Mouse (Mus musculus) lung, postnatal 10 days (tissue): Measurements from ENCODE around the gene Tmem200a.
A peak's percentile ranks its signal among the peaks of the same experiment; 100 is the strongest.

Source experiments
- DNase-seq: peaks from one replicate; pipeline ENCODE4 v3.0.0; 2021

The Tmem200a gene

DNA sequence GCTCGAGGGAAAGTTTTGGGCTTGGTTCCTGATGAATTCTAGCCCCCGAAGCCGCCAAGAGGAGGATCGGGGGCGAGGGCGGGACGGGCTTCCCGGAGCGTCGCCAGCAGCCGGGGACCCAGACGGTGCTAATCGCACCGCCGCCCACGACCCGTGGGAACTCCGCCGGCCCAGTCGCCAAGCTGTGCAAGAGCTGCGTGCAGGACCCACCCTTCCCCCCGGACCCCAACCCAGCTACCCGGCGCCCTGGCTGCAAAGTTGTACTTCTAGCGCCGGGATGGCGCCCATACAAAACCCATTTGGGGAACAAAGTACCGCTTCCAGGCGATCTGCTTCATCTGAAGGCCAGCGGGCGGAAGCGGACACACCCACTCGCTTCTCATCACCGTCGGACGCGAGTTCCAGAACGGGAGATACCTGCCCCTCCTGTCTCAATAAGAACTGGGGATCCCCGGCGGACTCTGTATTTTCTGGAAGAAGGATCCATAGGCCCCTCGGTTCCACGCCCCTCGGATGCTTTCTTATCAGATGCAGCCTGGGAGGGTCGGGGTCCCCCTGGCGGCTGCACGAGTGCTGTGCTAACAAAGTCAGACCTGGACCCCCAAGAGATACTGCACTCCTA, at the start of gene Tmem200a:
Gene Tmem200a, minus strand, starts transcription at position 532 of the 622 bp plus-strand sequence.
- peak; percentile 62 for DNase-seq

- DNase-seq: no peak
These were observed 41.0 kb upstream of the Tmem200a start for GRCm38 (mm10) chr10:26119822-26120183.

GRCm38 (mm10) chr10:26119067-26119821, 40.4 kb upstream of the Tmem200a start:
- DNase-seq: no peak

GRCm38 (mm10) chr10:26114409-26114808, 35.6 kb upstream of the Tmem200a start:
- no peak for DNase-seq

GRCm38 (mm10) chr10:26103330-26103982, 24.6 kb upstream of the Tmem200a start:
- no peak for DNase-seq

DNA sequence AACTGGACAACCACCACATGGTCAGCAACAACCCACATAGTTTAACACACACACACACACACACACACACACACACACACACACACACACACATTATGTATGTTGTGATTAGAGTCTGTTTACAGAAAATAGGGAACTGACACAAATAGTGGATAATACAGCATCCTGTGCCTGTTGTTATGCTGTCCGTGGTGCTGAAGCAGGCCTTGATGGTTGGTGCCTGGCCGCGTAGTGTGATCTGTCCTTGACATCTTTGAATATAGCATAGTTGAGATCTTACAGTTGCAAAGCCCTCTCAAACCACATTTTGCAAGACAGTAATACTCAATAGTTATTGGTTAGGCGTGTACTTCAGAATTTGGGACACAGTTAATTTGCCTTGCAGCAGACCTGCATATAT, 3.2 kb upstream of the Tmem200a start:
- no peak for DNase-seq

DNA sequence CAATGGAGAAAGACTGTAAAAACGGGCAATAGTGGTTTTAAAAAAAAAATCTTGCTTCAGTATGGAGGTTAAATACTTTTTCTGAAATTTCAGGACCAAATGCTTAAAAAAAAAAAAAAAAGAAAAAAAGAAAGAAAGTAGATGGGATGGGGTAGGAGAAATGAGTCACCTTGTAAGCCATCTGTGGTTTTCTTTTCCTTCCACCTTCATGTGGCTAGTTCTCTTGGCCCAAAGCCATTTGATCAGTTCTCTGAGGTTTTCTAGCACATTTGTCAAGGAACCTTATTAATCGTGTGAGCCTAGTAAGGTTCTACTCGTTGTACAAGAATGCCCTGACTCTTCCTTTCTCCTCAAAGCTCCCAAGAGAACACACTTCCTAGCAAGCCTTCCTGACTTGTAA, 826 bp upstream of the Tmem200a start:
- DNase-seq: no peak

DNA sequence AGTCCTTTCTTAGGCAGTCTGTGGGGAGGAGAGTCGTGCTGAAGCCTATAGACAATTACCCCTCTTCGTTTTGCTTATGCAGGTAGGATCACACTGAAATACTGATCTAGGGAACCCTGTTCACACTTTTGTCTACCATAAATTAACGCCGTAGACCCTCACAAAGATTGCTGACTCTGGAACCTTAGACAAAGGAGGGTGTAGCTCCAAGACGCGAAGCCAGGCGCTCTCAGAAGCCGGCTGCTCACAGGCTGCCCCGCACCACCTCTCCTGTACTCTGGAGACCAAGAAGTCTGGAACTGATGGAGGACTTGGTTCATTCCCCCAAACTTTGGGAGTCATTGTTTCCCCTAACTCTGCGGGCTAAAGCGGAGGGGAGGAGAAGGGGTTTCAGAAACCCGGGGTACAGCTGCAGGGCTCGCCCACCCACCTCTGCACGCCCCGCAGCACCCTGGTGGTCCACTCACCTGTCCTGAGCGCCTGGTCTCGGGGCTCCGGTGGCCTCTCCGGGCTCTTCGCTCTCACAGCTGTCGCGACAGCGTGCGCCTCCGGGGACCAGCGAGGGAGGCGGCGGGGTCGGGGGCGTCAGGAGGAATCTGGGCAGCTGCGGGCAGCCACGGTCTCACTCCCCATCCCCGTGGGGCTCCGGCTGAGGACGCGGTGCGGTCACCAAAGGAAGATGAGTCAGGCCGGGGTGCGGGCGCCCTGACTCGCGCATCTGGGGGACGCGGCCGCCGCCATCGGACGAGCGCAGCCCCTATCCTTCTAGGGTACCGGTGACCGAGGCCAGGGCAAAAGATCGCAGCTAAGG, 976 bp downstream of the Tmem200a start, which contains the start of gene Gm9767:
Gene Gm9767, plus strand, starts transcription at position 585 of the 811 bp plus-strand sequence.
- DNase-seq: peak; percentile 5

DNA sequence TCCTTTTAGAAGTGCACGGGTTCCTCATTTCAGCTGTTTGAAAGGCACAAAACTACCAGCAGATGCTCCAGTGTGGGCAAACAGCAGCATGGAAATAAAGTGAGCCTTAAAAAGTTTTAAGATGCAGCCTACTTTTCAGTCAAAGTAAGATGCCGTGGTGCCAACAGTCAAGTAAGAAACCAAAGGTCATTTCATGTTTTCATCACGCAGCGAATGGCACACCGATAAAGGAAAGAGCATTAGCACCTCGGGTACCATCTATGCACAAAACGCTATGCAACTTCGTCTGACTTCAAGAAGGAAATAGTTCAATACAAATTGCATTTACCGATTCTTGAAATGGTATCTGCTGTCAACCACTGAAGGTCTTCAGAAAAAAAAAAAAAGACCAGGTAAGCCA, 1.9 kb downstream of the Tmem200a start:
- no peak for DNase-seq

DNA sequence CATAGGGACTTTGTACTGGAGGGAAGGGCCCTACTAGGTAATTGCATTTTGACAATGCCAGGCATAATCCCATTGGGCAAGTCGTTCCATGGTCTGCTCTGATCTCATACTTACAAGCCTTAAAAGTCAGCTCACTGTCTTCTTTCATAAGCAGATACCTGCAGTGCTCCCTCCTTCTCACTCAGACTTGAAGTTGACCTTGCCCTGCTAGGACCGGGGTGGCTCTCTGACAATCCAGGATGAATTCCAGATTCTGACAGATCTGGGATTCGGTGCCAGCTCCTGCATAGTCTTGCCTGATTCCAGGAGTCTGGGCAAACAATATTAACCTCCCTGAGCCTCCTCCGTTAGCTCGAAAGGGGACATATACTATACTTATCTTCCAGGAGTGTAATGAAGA, 6.9 kb downstream of the Tmem200a start:
- DNase-seq: no peak

DNA sequence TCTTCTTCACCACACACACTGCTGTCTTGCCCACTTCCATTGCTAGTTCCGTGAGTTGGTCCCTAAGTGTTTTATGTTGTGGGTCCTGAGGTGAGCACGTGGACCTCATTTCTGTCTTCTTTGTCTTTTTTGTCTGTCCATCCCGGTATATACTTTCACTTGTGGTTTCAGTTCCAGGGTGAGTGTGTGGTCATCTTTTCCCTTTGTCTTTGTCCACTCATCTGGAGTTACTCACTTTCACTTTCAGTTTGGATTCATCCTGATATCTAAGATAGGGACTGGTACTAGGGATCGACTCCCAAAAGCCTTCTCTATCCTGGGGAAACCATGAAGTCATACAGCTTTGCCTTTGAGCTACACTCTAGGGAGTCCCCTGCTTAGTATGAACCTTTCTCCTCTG, 15.8 kb downstream of the Tmem200a start:
- no peak for DNase-seq

GRCm38 (mm10) chr10:26059662-26060307, 19.1 kb downstream of the Tmem200a start:
- no peak for DNase-seq

- no peak for DNase-seq
These were observed 27.7 kb downstream of the Tmem200a start for GRCm38 (mm10) chr10:26051177-26051576.

GRCm38 (mm10) chr10:26034931-26035330, 43.9 kb downstream of the Tmem200a start:
- peak; percentile 2 for DNase-seq

- no peak for DNase-seq
These were observed 60.1 kb downstream of the Tmem200a start for GRCm38 (mm10) chr10:26018740-26019139.

DNA sequence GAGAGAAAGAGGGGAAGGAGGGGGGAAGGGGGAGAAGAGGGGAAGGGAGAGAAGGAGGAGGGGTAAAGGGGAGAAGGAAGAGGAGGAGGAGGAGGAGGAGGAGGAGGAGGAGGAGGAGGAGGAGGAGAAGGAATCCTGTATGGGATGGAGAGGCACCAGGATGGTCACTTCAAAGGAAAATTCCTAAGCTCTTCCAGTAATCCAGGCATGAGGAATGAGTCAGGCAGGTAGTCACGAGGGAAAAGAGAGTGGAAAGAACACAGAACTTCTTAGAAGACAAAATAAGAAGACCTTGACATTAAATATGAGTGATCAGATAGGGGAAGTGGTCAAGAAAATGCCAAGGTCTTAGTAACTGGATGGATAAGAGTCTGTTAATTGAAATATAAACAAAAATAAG, 64.6 kb downstream of the Tmem200a start:
- DNase-seq: no peak

DNA sequence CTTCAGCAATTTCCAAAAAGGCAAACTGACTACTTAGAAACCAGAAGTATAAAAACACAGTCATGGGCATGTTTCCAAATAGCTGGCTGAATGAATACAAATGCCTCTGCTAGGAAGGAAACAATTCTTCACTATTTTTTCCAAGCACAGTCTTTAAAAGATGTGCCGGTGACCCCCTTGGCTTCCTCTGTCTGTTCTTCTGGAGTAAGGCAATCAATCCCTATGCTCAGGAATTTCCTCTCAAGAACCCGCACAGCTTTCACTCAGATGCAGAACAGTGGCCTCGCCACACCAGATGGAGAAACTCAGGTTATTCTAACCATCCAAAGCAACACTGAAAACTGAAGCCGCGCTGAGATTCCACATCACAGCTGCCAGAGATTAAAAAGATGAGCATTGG, 69.9 kb downstream of the Tmem200a start:
- no peak for DNase-seq

DNA sequence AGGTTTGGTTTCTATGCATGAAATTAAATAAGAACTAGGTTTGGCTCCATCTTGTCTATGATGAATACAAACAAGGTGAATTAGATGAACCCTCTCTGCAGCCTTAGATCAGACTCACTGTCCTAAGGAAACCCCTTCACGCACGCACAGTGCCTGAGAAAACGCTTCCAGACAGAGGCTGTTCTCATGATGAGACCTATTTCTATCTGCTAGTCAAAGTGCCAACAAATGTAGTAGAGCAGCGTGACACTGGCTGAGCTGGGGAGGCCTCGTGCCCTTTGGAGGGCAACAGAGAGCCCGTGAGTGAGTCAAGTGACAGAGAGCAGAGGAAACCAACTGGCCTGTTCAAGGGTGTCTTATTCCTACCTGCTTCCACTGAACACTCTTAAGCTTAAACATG, 73.4 kb downstream of the Tmem200a start:
- DNase-seq: no peak

DNA sequence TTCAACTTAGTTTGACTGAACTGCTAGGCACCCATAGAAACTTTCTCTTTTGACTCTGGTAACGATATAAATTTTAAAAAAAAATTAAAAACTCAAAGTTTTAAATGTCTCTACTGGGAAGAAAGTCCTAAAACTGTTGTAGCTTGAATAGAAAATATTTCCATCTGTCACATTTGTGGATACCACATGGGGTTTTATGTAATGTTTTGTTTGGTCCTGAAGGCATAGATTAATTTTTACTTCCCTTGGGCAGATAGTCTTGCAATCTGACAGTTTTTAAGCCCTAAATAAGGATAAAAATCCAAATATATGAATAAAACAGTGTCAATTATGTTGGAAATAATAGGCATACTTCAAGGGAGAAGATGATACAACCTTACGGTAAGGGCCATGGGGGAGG, 78.0 kb downstream of the Tmem200a start:
- no peak for DNase-seq

- DNase-seq: no peak
These were observed 79.4 kb downstream of the Tmem200a start for GRCm38 (mm10) chr10:25999291-25999930.

- no peak for DNase-seq
These were observed 94.8 kb downstream of the Tmem200a start for GRCm38 (mm10) chr10:25984056-25984455.

GRCm38 (mm10) chr10:25982617-25983016, 96.2 kb downstream of the Tmem200a start:
- no peak for DNase-seq
